Mouse (Mus musculus): Measurements from ENCODE around the gene Ly6g. TPM values are rescaled to one million over a fixed set of nuclear protein-coding genes. Genes with fewer than 3 reads are reported as not detected.
"Not testable (repeated sequence)": the region's sequence is repeated elsewhere in the genome, so short reads cannot be mapped to it uniquely, and the experiment has no call there.

Gene Ly6g
- not detected in 2 replicates for polyA plus RNA-seq (2014; fragmentation: Nextera tagmentation; extraction: Ambion mirVana)

DNA sequence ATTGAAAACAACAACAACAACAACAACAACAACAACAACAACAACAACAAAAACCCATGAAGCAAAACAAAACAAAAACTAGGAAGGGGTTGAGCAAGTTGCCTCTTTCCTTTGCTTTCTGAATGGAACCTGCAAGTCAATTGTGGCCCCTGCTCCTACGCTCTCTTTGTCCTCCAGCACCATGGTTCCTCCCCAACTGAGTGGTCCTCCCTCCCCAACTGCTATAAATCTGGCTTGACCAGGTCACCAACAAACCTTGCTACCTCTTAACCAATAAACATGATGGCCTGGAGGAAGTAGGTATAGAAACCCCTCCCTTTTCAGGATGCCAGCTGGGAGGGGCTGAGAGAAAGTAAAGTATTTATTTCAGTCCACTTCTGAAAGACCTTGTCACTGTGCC, at the start of gene Ly6g:
TSS of gene Ly6g (plus strand) at position 301 of the 400 bp plus-strand sequence.
- no peaks in the 10 kb centered on the region for H3K27me3 ChIP-seq (replicated peaks; ENCODE audit: control insufficient read depth, insufficient read depth, low read length)
- DNase-seq (ENCODE audit: low spot score) (no peak), ATAC-seq (replicated peaks; ENCODE audit: low FRiP score) (no peak)
- 59% methylated on average over 1 of the region's 1 CpGs for WGBS
- H3K4me2 ChIP-seq: no peak within 1 kb of the TSS
- no peaks in the 10 kb centered on the region for H3K36me3 ChIP-seq (ENCODE audit: control insufficient read depth, insufficient read depth, low read length)
- no peak within 1 kb of the TSS for H3K9ac ChIP-seq (ENCODE audit: low read depth, low read length)
- no peaks in the 10 kb centered on the region for H3K4me1 ChIP-seq (replicated peaks; ENCODE audit: control insufficient read depth, insufficient read depth, low read length)
- no peak within 1 kb of the TSS for H3K4me3 ChIP-seq (ENCODE audit: low read depth, low read length)
- H3K27ac ChIP-seq (ENCODE audit: low read depth, low read length): no peak within 1 kb of the TSS
- no peaks in the 10 kb centered on the region for H3K9me3 ChIP-seq (ENCODE audit: control insufficient read depth, low read length)

DNA sequence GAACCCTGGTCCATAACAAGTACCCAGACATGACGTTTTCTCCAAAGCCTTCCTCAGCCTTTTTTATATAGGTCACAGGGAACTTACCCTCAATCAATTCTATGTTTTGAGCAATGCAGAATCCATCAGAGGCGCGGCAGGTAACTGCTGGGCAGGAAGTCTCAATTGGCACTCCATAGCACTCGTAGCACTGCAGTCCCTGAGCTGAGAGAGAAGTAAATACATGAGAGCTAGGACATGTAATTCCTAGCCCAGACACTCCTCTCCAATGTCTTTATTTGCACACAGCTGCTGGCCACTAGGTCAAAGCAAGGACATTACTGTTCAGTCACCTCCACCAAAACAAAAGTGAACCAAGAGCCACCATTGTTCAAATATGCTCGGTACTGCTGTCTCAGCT, 44.6 kb upstream of the Ly6g start:
- H3K27ac ChIP-seq (ENCODE audit: low read depth, low read length); ATAC-seq (replicated peaks; ENCODE audit: low FRiP score); H3K4me3 ChIP-seq (ENCODE audit: low read depth, low read length); DNase-seq (ENCODE audit: low spot score); H3K36me3 ChIP-seq (ENCODE audit: control insufficient read depth, insufficient read depth, low read length); H3K9me3 ChIP-seq (ENCODE audit: control insufficient read depth, low read length); H3K27me3 ChIP-seq (replicated peaks; ENCODE audit: control insufficient read depth, insufficient read depth, low read length); H3K4me1 ChIP-seq (replicated peaks; ENCODE audit: control insufficient read depth, insufficient read depth, low read length); H3K9ac ChIP-seq (ENCODE audit: low read depth, low read length); H3K4me2 ChIP-seq: not testable (repeated sequence)
- WGBS: 66% methylated on average over 2 of the region's 5 CpGs

DNA sequence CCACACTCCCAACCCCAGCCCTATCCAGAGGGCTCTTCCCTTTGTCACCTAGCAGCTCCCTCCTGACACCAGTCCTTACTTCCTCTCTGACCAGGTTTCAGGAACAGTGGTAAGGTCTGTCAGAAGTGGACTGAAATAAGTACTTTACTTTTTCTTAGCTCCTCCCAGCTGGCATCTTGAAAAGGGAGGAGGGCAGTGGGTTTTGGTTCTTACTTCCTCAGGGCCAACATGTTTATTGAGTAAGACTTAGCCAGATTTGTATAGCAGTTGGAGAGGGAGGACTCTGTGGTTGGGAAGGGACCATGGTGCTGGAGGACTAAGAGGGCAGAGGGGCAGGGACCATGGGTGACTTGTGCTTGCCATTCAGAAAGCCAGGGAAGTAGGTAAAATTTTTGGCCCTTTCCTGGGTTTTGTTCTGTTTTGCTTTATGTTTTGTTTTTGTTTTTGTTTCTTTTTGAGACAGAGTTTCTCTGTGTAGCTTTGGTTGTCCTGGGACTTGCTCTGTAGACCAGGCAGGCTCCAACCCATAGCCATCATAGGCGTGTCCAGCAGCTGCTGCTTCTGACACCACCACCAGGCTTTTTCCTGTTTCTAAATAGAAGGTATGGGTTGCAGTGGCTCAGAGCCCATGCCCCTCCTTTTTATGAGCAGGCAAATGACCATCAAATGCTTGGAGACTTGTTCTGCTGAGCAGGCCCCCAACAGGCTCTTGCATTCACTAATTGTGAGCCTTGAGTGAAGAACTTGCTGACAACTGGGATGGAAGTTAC, 43.0 kb upstream of the Ly6g start, which contains the start of gene Ly6c2:
TSS of gene Ly6c2 (minus strand) at position 110 of the 770 bp plus-strand sequence.
- not testable (repeated sequence) for ATAC-seq (replicated peaks; ENCODE audit: low FRiP score); H3K4me2 ChIP-seq; DNase-seq (ENCODE audit: low spot score); H3K9me3 ChIP-seq (ENCODE audit: control insufficient read depth, low read length); H3K27me3 ChIP-seq (replicated peaks; ENCODE audit: control insufficient read depth, insufficient read depth, low read length); H3K27ac ChIP-seq (ENCODE audit: low read depth, low read length); H3K4me3 ChIP-seq (ENCODE audit: low read depth, low read length); H3K9ac ChIP-seq (ENCODE audit: low read depth, low read length); H3K4me1 ChIP-seq (replicated peaks; ENCODE audit: control insufficient read depth, insufficient read depth, low read length); H3K36me3 ChIP-seq (ENCODE audit: control insufficient read depth, insufficient read depth, low read length)
- WGBS: no CpG with 5 or more reads among the region's 1 CpGs

DNA sequence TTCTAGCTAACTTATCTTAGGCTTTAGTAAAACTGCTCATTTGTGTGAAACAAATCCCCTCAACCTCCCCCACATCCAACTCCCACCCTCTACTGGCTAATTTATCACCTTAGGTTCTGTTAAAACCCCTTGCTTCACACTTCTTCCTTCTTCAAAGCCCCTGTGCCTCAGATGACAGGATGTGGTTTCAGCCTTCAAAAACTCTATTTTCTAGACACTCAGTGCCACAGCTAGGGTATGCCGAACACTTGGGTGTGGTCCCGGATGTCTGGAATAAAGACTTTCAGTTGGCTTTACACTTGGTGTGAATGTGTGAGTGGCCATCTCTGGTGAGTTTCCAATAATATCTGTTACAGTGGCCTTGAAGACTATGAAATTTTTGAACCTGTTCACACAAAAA, 38.5 kb upstream of the Ly6g start:
- no peak for DNase-seq (ENCODE audit: low spot score)
- Histone ChIP-seq H3K9ac (ENCODE audit: low read depth, low read length) (no peak overlapping the region), H3K36me3 (ENCODE audit: control insufficient read depth, insufficient read depth, low read length) (no peaks in the 10 kb centered on the region), H3K4me3 (ENCODE audit: low read depth, low read length) (no peak overlapping the region), H3K27ac (ENCODE audit: low read depth, low read length) (no peak overlapping the region), H3K9me3 (ENCODE audit: control insufficient read depth, low read length) (no peaks in the 10 kb centered on the region), H3K27me3 (replicated peaks; ENCODE audit: control insufficient read depth, insufficient read depth, low read length) (no peaks in the 10 kb centered on the region), H3K4me1 (replicated peaks; ENCODE audit: control insufficient read depth, insufficient read depth, low read length) (no peaks in the 10 kb centered on the region), H3K4me2 (no peak overlapping the region)
- no peak for ATAC-seq (replicated peaks; ENCODE audit: low FRiP score)
- WGBS: 58% methylated on average over 2 of the region's 2 CpGs

DNA sequence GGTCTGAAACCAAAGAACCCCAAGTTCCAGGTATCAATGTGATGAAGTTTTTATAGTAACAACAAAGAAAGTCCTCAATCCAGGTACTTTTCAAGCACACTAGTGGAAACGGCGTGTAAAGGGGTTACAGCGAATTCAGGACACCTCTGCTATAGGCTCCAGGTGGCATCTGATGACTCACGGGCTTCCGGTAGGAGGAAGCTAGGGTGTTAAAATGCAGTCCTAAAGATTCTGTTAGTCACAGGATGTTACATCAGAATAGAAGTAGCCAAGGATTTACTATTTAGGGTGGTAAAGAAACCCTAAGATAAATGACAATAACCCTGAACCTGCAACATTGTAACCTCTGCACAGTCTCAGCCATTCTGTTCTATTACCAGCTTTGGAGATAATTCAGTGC, 37.6 kb upstream of the Ly6g start:
- H3K4me1 ChIP-seq (replicated peaks; ENCODE audit: control insufficient read depth, insufficient read depth, low read length); H3K4me2 ChIP-seq; H3K36me3 ChIP-seq (ENCODE audit: control insufficient read depth, insufficient read depth, low read length); ATAC-seq (replicated peaks; ENCODE audit: low FRiP score); H3K27me3 ChIP-seq (replicated peaks; ENCODE audit: control insufficient read depth, insufficient read depth, low read length); DNase-seq (ENCODE audit: low spot score); H3K27ac ChIP-seq (ENCODE audit: low read depth, low read length); H3K4me3 ChIP-seq (ENCODE audit: low read depth, low read length); H3K9me3 ChIP-seq (ENCODE audit: control insufficient read depth, low read length); H3K9ac ChIP-seq (ENCODE audit: low read depth, low read length): not testable (repeated sequence)
- WGBS: 88% methylated on average over 5 of the region's 5 CpGs

DNA sequence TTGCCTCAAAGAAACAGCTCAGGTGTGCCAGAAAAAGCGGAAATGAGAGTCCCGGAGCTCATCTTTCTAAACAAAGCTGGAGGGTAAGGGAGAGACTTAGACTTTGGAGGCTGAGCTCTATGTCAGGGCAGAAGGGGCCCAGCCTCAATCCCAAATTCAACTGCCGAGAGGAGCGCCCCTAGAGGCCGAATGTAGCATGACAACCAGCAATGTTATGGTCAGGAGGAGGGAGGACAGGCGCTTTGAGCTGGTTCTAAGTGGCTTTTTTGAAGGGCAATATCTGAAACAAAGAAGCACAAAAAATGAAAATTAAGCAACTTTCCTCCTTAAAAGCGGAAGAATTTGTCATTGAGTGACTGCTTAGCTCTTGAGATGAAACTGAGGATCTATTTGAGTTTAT, 36.3 kb upstream of the Ly6g start:
- not testable (repeated sequence) for H3K27me3 ChIP-seq (replicated peaks; ENCODE audit: control insufficient read depth, insufficient read depth, low read length); H3K4me1 ChIP-seq (replicated peaks; ENCODE audit: control insufficient read depth, insufficient read depth, low read length); H3K36me3 ChIP-seq (ENCODE audit: control insufficient read depth, insufficient read depth, low read length); H3K9me3 ChIP-seq (ENCODE audit: control insufficient read depth, low read length); DNase-seq (ENCODE audit: low spot score); H3K4me3 ChIP-seq (ENCODE audit: low read depth, low read length); ATAC-seq (replicated peaks; ENCODE audit: low FRiP score); H3K27ac ChIP-seq (ENCODE audit: low read depth, low read length); H3K4me2 ChIP-seq; H3K9ac ChIP-seq (ENCODE audit: low read depth, low read length)
- whole genome bisulfite sequencing: 16% methylated on average over 5 of the region's 7 CpGs

DNA sequence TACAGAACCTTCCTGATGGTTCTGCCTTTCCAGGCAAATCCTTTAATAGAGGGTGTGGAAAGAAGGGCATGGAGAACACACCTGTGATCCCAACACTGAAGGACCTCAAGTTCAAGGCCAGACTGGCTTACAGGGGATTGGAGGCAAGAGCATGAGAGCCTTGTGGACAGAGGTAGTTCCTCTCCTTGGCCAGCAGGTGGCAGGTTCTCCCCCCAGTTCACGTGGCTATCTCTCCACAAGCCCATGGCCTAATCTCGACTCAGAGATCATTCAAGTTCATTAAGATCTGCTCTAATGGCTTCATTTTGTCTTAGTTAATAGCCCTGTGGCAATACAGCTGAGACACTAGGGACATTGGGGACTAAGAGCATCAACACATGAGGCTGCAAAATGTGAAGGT, 35.0 kb upstream of the Ly6g start:
- H3K4me3 ChIP-seq (ENCODE audit: low read depth, low read length): no peak overlapping the region
- H3K36me3 ChIP-seq (ENCODE audit: control insufficient read depth, insufficient read depth, low read length): no peaks in the 10 kb centered on the region
- H3K4me1 ChIP-seq (replicated peaks; ENCODE audit: control insufficient read depth, insufficient read depth, low read length): no peaks in the 10 kb centered on the region
- no peaks in the 10 kb centered on the region for H3K9me3 ChIP-seq (ENCODE audit: control insufficient read depth, low read length)
- 10% methylated on average over 2 of the region's 2 CpGs for WGBS
- no peak overlapping the region for H3K9ac ChIP-seq (ENCODE audit: low read depth, low read length)
- H3K27me3 ChIP-seq (replicated peaks; ENCODE audit: control insufficient read depth, insufficient read depth, low read length): no peaks in the 10 kb centered on the region
- DNase-seq (ENCODE audit: low spot score) (no peak), ATAC-seq (replicated peaks; ENCODE audit: low FRiP score) (no peak)
- H3K4me2 ChIP-seq: no peak overlapping the region
- no peak overlapping the region for H3K27ac ChIP-seq (ENCODE audit: low read depth, low read length)

DNA sequence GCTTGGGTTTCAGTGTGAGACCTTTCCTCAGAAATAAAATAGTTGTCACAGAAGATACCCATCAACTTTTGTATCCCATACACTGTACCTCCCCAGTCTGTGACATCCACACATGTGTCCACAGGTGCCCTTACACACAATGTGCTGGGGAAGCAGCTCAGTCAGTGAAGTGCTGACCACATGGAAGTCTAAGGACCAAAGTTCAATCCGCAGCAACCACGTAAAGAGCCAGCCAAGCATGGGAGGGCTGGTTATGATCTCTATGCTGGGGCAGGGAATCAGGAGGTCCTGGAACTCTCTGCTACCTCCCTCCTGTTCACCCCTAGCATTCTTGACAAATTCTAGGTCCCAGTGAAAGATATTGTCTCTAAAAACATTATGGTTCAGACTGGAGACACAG, 22.7 kb upstream of the Ly6g start:
- H3K36me3 ChIP-seq (ENCODE audit: control insufficient read depth, insufficient read depth, low read length); H3K4me1 ChIP-seq (replicated peaks; ENCODE audit: control insufficient read depth, insufficient read depth, low read length); H3K9me3 ChIP-seq (ENCODE audit: control insufficient read depth, low read length); H3K4me2 ChIP-seq; DNase-seq (ENCODE audit: low spot score); H3K27me3 ChIP-seq (replicated peaks; ENCODE audit: control insufficient read depth, insufficient read depth, low read length); H3K4me3 ChIP-seq (ENCODE audit: low read depth, low read length); ATAC-seq (replicated peaks; ENCODE audit: low FRiP score); H3K9ac ChIP-seq (ENCODE audit: low read depth, low read length); H3K27ac ChIP-seq (ENCODE audit: low read depth, low read length): not testable (repeated sequence)
- 75% methylated on average over 2 of the region's 2 CpGs for WGBS

DNA sequence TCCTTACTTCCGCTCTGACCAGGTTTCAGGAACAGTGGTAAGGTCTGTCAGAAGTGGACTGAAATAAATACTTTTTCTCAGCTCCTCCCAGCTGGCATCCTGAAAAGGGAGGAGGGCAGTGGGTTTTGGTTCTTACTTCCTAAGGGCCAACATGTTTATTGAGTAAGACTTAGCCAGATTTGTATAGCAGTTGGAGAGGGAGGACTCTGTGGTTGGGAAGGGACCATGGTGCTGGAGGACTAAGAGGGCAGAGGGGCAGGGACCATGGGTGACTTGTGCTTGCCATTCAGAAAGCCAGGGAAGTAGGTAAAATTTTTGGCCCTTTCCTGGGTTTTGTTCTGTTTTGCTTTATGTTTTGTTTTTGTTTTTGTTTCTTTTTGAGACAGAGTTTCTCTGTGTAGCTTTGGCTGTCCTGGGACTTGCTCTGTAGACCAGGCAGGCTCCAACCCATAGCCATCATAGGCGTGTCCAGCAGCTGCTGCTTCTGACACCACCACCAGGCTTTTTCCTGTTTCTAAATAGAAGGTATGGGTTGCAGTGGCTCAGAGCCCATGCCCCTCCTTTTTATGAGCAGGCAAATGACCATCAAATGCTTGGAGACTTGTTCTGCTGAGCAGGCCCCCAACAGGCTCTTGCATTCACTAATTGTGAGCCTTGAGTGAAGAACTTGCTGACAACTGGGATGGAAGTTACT, 19.8 kb upstream of the Ly6g start:
- 81% methylated on average over 2 of the region's 2 CpGs for WGBS
- H3K36me3 ChIP-seq (ENCODE audit: control insufficient read depth, insufficient read depth, low read length); ATAC-seq (replicated peaks; ENCODE audit: low FRiP score); H3K4me1 ChIP-seq (replicated peaks; ENCODE audit: control insufficient read depth, insufficient read depth, low read length); H3K27me3 ChIP-seq (replicated peaks; ENCODE audit: control insufficient read depth, insufficient read depth, low read length); H3K4me2 ChIP-seq; DNase-seq (ENCODE audit: low spot score); H3K4me3 ChIP-seq (ENCODE audit: low read depth, low read length); H3K27ac ChIP-seq (ENCODE audit: low read depth, low read length); H3K9ac ChIP-seq (ENCODE audit: low read depth, low read length); H3K9me3 ChIP-seq (ENCODE audit: control insufficient read depth, low read length): not testable (repeated sequence)

Data from liver, embryonic 11.5 days (tissue).